Mouse (Mus musculus) kidney, adult 2 months (tissue): Measurements from ENCODE around the gene Pdhx.

Experiments
- CTCF ChIP-seq: fragments of 200-500 bp; conservative IDR thresholded peaks from 2 replicates; pipeline ENCODE4 v1.5.1; 2011; ENCODE audit warnings: low read depth, mild to moderate bottlenecking, control low read depth, low read length, moderate library complexity, mixed read lengths; ENCODE audit not compliant: insufficient read depth, insufficient read length
- POLR2A ChIP-seq: fragments of 200-500 bp; IDR thresholded peaks from one replicate; pipeline ENCODE4 v1.6.1; 2011; ENCODE audit warnings: low read depth, low read length, control low read depth

- no peak for TF ChIP-seq POLR2A
- TF ChIP-seq CTCF: no peak
These were observed 85.7 kb downstream of the Pdhx start for GRCm38 (mm10) chr2:102987708-102988010.
